Mouse (Mus musculus) stomach, postnatal 0 days (tissue): ENCODE data around the gene Zbtb46.

ENCODE experiments used
- CTCF ChIP-seq: IDR thresholded peaks from 2 replicates; pipeline ENCODE4 v1.5.1; 2016; ENCODE audit warnings: antibody characterized with exemption, low read depth, mild to moderate bottlenecking, moderate library complexity
- EP300 ChIP-seq: optimal IDR thresholded peaks from 2 replicates; pipeline ENCODE3; 2016; ENCODE audit warnings: antibody characterized with exemption

- TF ChIP-seq CTCF (no peak), EP300 (no peak)
Observed at GRCm38 (mm10) chr2:181484456-181485233, 25.4 kb upstream of the Zbtb46 start.
